Mouse (Mus musculus): Measurements from ENCODE around the gene Eno1. TPM values are rescaled to one million over a fixed set of nuclear protein-coding genes. Genes with fewer than 3 reads are reported as not detected.
A peak's percentile ranks its signal among the peaks of the same experiment; 100 is the strongest.
"Not testable (repeated sequence)": the region's sequence is repeated elsewhere in the genome, so short reads cannot be mapped to it uniquely, and the experiment has no call there.

Gene Eno1
- polyA plus RNA-seq, 1 experiment = 672 TPM

DNA sequence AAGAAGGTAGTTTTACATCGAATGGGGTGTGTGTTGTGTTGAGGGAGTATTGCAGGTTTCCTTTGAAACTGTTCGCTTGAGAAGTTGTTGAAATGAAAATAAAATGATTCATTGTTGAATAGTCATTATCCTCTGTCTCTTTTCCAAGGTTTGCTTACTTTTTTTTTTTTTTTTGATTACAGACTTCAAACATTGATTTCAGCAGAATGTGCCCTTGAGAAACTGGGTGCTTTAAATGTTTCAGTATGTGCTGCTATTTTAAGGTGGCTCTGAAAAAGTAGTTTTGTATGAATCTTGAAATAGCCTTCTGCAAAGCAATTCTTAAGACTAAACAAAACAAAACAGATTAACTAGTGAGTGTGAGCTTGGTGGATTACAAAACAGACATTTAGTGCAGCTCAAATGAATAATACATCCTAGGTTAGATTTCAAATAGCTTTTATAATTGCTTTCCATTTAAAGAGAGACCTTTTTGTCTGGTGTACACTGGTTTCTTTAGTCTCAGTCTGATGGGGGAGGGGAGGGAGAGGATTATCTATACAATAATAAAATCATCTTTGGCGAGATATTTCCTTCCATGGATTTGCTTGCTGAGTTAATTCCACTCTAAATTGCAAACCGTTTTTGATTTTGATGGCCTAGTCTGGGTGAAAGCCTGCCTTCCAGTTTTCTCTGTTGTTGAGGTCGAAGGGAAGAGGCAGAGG, 46.3 kb downstream of the Eno1 start:
- Histone ChIP-seq H3K27ac (ENCODE audit: insufficient read depth, low read length) (peak overlapping the region; percentile 73), H3K4me3 (ENCODE audit: insufficient read depth, low read length) (peak overlapping the region; percentile 72), H3K4me1 (ENCODE audit: control insufficient read depth, insufficient read depth, low read length) (peaks cover 17% of the 10 kb centered on the region)
- TF ChIP-seq CTCF (IDR thresholded peaks at IDR 0.05; ENCODE audit: borderline replicate concordance, insufficient read depth, low read length) = no peak
- TF ChIP-seq POLR2A (IDR thresholded peaks at IDR 0.05; ENCODE audit: low read depth, low read length) = no peak

DNA sequence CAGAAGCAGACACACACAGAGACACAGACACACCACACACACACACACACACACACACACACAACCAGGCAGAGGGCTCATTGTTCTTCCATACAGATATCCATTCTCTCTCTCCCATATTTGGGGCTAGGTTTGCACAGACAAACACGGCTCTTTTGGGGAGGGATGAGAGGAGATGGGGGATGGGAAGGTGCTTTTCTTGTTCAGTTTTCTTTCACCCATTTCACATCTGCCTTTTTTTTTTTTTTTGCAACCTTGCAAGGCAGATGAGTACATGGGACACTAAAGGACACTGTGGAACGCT, 46.8 kb downstream of the Eno1 start:
- H3K4me3 ChIP-seq (ENCODE audit: insufficient read depth, low read length) = peak overlapping the region; percentile 52
- TF ChIP-seq CTCF (IDR thresholded peaks at IDR 0.05; ENCODE audit: borderline replicate concordance, insufficient read depth, low read length) = no peak
- TF ChIP-seq POLR2A (IDR thresholded peaks at IDR 0.05; ENCODE audit: low read depth, low read length) = no peak; the same call in 1 of the 2 replicates
- H3K27ac ChIP-seq (ENCODE audit: insufficient read depth, low read length) = 0 out of 2 replicates have a peak overlapping the region, but pooled peaks have one; percentile 3
- H3K4me1 ChIP-seq (ENCODE audit: control insufficient read depth, insufficient read depth, low read length) = peaks cover 17% of the 10 kb centered on the region

DNA sequence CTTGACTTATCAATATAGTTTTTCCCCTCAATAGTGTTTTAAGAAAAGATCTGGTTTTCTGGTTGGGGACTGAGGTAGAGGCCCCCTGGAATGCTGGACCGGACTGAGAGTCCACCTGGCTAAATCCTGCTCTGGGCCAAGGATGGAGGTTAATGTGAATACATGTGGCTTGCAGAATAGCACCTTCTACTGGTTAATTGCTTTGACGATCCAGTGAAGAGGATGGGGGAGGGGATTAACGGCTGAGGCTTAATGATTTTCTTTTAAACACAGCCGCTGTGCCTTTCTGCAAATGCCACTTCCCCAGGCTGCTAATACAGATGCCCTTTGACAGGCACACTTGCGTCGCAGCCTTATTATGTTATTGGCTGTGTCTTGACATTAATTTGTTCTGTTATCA, 47.5 kb downstream of the Eno1 start:
- Histone ChIP-seq H3K27ac (ENCODE audit: insufficient read depth, low read length) (no peak overlapping the region), H3K4me1 (ENCODE audit: control insufficient read depth, insufficient read depth, low read length) (peaks cover 21% of the 10 kb centered on the region), H3K4me3 (ENCODE audit: insufficient read depth, low read length) (peak overlapping the region; percentile 52; the same call in 1 of the 2 replicates)
- TF ChIP-seq CTCF (IDR thresholded peaks at IDR 0.05; ENCODE audit: borderline replicate concordance, insufficient read depth, low read length) (no peak), POLR2A (IDR thresholded peaks at IDR 0.05; ENCODE audit: low read depth, low read length) (no peak)

DNA sequence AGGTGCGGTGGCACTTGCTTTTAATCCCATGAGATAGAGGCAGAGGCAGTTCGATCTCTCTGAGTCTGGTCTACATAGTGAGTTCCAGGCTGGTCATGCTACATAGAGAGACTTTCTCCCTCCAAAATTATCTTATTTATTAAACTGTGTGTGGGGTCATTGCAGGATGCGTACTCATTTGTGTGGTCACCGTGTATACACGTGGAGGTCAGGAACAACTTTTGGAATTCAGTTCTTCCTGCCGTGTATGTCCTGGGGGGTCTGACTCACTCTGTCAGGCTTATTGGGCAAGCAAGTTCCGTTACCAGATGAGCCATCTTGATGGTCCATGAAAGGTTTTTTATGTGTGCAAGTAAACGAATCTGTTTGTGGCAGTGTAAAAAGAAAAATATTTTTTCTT, 50.5 kb downstream of the Eno1 start:
- Histone ChIP-seq H3K4me3 (ENCODE audit: insufficient read depth, low read length) (no peak overlapping the region), H3K4me1 (ENCODE audit: control insufficient read depth, insufficient read depth, low read length) (peaks cover 18% of the 10 kb centered on the region), H3K27ac (ENCODE audit: insufficient read depth, low read length) (no peak overlapping the region)
- TF ChIP-seq POLR2A (IDR thresholded peaks at IDR 0.05; ENCODE audit: low read depth, low read length) (no peak), CTCF (IDR thresholded peaks at IDR 0.05; ENCODE audit: borderline replicate concordance, insufficient read depth, low read length) (no peak)

DNA sequence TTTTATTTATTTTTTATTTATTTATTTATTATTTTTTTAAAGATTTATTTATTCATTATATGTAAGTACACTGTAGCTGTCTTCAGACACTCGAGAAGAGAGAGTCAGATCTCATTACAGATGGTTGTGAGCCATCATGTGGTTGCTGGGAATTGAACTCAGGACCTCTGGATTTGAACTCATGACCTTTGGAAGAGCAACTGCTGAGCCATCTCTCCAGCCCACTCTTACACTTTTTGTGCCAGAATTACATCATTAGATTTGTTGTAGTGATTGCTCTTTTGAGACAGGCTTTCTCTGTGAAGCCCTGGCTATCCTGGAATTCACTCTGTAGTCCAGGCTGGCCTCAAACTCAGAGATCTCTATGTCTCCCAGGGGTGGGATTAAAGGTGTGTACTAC, 50.9 kb downstream of the Eno1 start:
- peaks cover 18% of the 10 kb centered on the region for H3K4me1 ChIP-seq (ENCODE audit: control insufficient read depth, insufficient read depth, low read length)
- H3K27ac ChIP-seq (ENCODE audit: insufficient read depth, low read length); H3K4me3 ChIP-seq (ENCODE audit: insufficient read depth, low read length): not testable (repeated sequence)

DNA sequence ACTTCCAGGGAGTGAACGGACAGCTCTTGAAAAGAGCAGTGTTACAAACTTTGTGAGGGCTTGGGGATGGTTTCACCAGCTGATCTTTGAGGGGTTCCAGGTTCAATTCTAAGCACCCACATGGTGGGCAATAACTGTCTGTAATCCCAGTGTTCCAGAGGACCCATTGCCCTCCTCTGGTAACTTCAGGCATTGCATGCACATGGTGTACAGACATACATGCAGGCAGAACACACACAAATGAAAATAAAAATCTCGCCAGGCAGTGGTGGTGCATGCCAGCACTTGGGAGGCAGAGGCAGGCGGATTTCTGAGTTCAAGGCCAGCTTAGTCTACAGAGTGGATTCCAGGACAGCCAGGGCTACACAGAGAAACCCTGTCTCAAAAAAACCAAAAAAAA, 55.4 kb downstream of the Eno1 start:
- TF ChIP-seq POLR2A (IDR thresholded peaks at IDR 0.05; ENCODE audit: low read depth, low read length) (no peak), CTCF (IDR thresholded peaks at IDR 0.05; ENCODE audit: borderline replicate concordance, insufficient read depth, low read length) (no peak)
- no peak overlapping the region for H3K4me3 ChIP-seq (ENCODE audit: insufficient read depth, low read length)
- no peak overlapping the region for H3K27ac ChIP-seq (ENCODE audit: insufficient read depth, low read length)
- H3K4me1 ChIP-seq (ENCODE audit: control insufficient read depth, insufficient read depth, low read length) = peaks cover 8% of the 10 kb centered on the region

DNA sequence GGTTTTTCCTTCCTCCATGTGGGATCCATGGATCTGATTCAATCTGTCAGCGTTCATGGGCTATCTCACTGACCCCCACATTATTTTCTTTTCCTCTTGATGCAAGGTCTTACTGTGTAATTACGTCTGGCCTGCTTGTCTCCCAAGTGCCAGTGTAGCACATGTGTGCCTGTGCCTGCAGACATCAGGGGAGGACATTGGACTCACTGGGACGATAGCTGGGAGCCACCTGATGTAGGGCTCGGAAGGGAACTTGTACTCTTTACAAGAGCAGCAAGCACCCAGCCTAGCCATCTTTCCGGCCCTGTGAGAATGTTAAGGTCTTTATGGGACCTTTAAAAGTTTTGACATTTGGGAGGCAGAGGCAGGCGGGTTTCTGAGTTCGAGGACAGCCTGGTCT, 58.3 kb downstream of the Eno1 start:
- no peak for TF ChIP-seq CTCF (IDR thresholded peaks at IDR 0.05; ENCODE audit: borderline replicate concordance, insufficient read depth, low read length)
- TF ChIP-seq POLR2A (IDR thresholded peaks at IDR 0.05; ENCODE audit: low read depth, low read length) = no peak

DNA sequence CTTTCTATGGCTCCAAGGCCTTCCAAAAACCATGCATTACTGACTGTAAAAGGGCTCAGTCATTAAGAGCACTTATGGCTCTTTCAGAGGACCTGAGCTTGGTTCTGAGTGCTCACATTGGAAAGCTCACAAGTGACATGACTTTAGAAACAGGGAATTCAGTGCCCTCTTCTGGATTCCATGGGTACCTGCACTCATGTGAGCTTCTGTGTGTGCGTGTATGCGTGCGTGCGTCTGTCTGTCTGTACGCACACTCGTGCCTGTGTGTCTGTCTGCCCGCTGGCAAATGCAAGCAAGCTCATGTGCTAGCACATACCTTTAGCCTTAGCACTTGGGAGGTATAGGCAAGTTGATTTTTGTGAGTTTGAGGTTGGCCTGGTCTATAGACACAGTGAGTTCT, 59.4 kb downstream of the Eno1 start:
- H3K4me3 ChIP-seq (ENCODE audit: insufficient read depth, low read length) = no peak overlapping the region
- H3K4me1 ChIP-seq (ENCODE audit: control insufficient read depth, insufficient read depth, low read length) = no peaks in the 10 kb centered on the region
- TF ChIP-seq POLR2A (IDR thresholded peaks at IDR 0.05; ENCODE audit: low read depth, low read length) (no peak), CTCF (IDR thresholded peaks at IDR 0.05; ENCODE audit: borderline replicate concordance, insufficient read depth, low read length) (no peak)
- no peak overlapping the region for H3K27ac ChIP-seq (ENCODE audit: insufficient read depth, low read length)

More for the DNA sequence above, 58.3 kb downstream of the Eno1 start:
- Histone ChIP-seq H3K4me1 (ENCODE audit: control insufficient read depth, insufficient read depth, low read length) (no peaks in the 10 kb centered on the region), H3K27ac (ENCODE audit: insufficient read depth, low read length) (no peak overlapping the region), H3K4me3 (ENCODE audit: insufficient read depth, low read length) (no peak overlapping the region)

Other genes starting within 250 kb of the Eno1 start
- gene H6pd, start 227.7 kb upstream of the Eno1 start, polyA plus RNA-seq (2011; ENCODE audit: insufficient read length, low read depth, missing spikeins) = 59.2 and 64.8 TPM in 2 replicates
- 2.0 and 2.3 TPM in 2 replicates for gene Gpr157, start 149.4 kb upstream of the Eno1 start, polyA plus RNA-seq (2011; ENCODE audit: insufficient read length, low read depth, missing spikeins)
- gene Slc2a5, start 117.4 kb upstream of the Eno1 start, polyA plus RNA-seq (2011; ENCODE audit: insufficient read length, low read depth, missing spikeins) = 0.83 TPM in 1 of 2 replicates, not detected in the other
- not detected in 2 replicates for gene Slc2a7, start 87.7 kb upstream of the Eno1 start, polyA plus RNA-seq (2011; ENCODE audit: insufficient read length, low read depth, missing spikeins)
- 2.7 and 7.0 TPM in 2 replicates for gene Car6, start 35.4 kb upstream of the Eno1 start, polyA plus RNA-seq (2011; ENCODE audit: insufficient read length, low read depth, missing spikeins)
- 47.2 and 59.0 TPM in 2 replicates for gene Rere, start 44.9 kb downstream of the Eno1 start, polyA plus RNA-seq (2011; ENCODE audit: insufficient read length, low read depth, missing spikeins)